In the genomic region with DNA sequence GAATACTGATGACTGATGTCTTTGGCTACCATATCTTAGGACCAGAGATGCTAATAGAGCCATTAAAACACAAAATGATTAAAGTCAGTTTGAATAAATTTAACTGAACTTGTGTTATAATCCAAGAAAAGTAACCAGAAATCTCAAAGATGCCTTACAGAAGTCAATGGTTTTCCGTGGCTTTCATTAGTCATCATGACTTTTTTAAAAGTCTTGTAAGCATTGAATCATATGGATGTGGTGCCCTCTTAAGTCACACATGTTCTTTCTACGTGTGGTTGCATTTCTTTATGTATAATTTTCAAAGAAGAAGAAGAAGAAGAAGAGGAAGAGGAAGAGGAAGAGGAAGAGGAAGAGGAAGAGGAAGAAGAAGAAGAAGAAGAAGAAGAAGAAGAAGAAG, we compare ENCODE assay signal across 12 mouse cellular contexts.
"Had no signal": no experiment of that assay in that cellular context is flagged by ENCODE, and none has a peak within 500 bp of the region (broad histone marks: within the 10 kb centered on the region; RNA-seq: fewer than 3 reads in every experiment).

No protein-coding gene starts in this region.

- DNase-seq: left cerebral cortex, postnatal 4 days; liver; liver, embryonic 13.5 days; liver, postnatal 0 days; lung, adult 18-20 months; lung, adult 2 months; lung, embryonic 14.5 days; lung, postnatal 10 days; lung, postnatal 14 days; lung, postnatal 36 days; lung, postnatal 4 days; midbrain, embryonic 14.5 days had no signal
